Mouse (Mus musculus) gonadal fat pad, adult 2 months (tissue): Measurements from ENCODE around the gene Dkk1. TPM values are rescaled to one million over a fixed set of nuclear protein-coding genes. Genes with fewer than 3 reads are reported as not detected.
"Not testable (repeated sequence)": the region's sequence is repeated elsewhere in the genome, so short reads cannot be mapped to it uniquely, and the experiment has no call there.

Experiments
- DNase-seq: peaks from one replicate; pipeline ENCODE4 v3.0.0-alpha.2; 2012; ENCODE audit warnings: low read depth
- polyA plus RNA-seq: library from polyadenylated mRNA; depleted of rRNA; stranded (reverse); fragments of >200 nt; gene quantifications from 2 replicates; pipeline ENCODE4 v1.2.3, GENCODE M21; 2012; rRNA removed

Gene Dkk1
- polyA plus RNA-seq, result 0.30 and 0.42 TPM in 2 replicates

DNA sequence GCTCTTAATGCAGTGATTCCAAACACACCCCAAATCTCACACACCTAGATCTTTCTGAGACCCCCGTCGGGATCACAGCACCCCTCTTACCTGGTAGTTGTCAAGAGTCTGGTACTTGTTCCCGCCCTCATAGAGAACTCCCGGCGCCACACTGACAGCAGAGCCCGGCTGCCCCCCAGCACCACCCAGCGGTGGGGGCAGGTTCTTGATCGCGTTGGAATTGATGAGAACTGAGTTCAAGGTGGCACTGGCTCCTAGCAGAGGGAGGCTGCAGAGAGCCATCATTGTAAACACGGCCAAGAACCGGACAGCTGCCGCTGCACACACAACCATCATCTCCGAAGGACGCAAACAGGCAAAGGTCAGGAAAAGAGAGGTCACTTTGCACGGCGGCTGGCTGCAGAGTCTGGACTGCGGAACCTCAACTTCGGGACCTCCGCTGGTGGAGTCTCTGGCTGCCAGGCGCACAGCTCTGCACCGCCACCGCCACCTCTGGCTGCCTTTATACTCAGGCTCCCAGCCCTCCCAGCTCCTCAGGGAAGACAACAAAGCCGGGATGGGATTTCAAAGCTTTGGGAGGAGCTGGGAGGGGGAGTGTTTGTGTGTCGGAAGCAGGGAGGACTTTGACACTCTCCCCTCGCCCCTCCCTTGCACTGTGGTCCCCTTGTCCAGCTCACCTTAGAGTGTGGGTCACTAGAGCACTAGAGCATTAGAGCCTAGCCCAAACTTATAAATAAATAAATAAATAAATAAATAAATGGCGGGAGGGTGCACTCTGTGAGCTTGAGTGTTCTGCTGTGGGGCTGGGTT lies at the start of gene Dkk1:
Dkk1 (minus strand) TSS at position 622 of the 810 bp plus-strand sequence.
- no peak for DNase-seq

DNA sequence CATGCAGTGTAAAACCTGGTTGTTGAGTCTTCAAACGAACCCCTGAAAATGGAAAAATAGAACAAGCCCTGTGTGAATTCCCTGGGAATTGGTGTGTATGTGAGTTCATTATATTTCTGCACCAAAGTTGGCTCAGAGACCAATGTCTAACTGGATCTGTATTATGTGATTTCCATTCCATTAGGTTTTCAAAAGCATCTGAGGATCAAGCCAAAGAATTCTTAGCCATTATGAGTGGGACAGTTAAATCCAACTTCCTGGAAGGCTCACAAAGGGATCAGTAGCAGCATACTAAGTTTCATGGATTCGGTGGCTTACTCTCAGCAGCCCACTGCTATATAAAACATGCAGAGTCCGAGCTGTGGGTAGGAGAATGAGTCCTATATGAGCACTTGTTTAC lies 36.9 kb upstream of the Dkk1 start:
- DNase-seq, result no peak

DNA sequence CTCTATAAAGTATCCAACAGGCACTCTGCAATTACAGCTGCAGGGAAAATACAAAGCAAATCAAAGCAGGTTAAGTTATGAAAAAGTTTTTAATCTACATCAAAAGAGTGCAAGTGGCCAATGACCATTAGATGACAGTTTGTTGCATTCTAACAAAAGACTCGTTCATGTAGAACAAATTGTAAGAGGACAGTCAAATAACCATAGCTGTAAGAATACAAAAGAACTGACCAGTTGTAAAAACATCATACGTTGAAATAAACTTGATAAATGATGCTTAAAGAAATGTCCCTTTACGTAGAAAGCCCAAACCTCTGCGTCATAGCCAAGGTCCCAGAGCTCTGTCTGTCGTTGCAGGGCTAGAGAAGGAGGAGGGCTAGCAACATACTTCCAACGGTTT lies 15.1 kb upstream of the Dkk1 start:
- no peak for DNase-seq

DNA sequence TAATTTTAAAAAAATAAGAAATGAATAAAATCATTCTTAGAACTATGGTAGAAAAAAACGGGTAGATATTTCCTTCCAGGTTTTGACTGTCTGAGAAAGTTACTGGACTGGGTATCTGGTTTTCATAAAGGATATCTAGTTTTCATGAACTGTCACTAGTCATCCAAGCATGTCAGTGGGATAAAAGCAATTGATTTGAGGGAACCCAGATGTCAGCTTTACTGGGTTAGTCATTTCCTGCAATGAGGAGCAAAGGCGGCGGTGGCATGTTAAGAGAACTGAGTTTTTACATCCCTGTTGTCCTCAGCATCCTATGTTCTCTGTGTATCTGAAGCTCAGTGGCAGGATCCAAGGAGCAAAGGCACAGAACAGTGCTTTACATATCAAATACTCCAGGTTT lies 14.4 kb upstream of the Dkk1 start:
- no peak for DNase-seq

DNA sequence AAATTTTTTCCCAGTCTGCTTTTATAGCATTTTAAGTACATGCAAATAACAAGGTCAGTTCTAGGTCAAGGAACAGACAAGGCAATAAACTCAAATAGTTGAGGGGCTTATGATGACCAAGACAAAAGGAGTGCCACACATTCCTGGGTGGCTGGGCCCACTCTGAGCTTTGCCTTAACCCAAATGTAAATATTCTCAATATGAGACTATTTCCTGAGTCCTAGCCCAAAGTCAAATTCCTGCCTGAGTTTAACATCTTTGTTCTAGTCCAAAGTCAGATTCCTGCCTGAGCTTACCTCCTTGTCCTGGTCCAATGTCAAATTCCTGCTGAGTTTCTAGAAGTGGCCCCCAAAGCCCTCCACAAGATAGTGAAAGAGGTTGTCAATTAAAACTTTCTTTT lies 8.6 kb upstream of the Dkk1 start:
- no peak for DNase-seq

DNA sequence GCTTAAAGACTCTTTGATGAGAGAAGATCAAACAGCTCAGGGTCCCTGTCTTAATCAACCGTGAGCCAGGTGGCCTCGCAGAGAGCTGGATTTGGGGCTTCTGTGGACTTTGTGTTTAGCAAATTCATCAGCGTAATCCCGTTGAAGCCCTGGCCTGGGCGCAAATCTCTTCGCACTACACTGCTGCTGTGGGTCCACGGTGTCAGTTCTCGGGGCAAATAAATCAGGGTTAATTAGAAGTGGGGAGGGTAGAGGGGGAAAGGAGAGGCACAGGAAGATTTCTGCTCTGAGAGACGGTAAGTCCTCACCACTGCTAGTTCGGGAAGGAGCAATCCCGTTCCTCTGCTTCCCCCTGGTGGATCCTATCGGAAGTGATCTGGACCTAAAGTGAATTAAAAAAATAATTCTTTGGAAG lies 5.0 kb upstream of the Dkk1 start:
- DNase-seq, result no peak

DNA sequence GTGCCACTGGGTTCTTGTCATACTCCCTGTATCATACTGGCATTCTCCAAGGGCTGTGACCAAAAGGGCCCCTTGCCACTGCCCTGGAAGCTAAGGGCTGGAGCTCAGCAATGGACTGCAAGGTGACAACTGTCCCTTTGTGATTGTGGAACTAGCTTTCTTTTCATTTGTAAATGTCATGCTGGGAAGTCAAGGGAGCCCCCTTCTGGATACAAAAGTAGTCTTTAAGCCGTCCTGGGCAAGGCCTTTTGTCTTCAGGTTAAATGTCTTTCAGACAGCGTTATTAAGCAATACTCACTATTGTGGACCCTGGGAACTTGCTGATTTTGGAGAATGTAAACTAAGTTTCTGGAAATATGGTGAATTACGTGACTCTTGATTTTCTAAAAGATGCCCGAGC lies 4.3 kb upstream of the Dkk1 start:
- no peak for DNase-seq

DNA sequence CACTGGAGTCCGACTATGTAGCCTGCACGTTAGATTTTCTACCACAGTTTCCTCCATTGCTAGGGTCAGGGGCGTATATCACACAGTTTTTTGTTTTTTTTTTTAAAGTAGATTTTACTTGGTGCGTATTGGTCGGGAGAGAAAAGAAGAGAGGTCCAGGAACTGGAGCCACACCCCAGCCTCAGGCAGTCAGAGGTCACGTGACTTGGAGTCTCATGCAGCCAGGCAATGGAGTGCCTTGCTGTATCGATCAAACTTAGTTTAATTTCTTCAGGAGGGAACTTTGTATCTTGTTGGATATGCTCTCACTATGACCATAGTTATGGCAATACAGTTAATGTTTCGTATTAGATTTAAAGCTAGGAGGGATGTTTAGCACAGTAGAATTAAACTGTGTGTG lies 2.8 kb upstream of the Dkk1 start:
- DNase-seq, result no peak

DNA sequence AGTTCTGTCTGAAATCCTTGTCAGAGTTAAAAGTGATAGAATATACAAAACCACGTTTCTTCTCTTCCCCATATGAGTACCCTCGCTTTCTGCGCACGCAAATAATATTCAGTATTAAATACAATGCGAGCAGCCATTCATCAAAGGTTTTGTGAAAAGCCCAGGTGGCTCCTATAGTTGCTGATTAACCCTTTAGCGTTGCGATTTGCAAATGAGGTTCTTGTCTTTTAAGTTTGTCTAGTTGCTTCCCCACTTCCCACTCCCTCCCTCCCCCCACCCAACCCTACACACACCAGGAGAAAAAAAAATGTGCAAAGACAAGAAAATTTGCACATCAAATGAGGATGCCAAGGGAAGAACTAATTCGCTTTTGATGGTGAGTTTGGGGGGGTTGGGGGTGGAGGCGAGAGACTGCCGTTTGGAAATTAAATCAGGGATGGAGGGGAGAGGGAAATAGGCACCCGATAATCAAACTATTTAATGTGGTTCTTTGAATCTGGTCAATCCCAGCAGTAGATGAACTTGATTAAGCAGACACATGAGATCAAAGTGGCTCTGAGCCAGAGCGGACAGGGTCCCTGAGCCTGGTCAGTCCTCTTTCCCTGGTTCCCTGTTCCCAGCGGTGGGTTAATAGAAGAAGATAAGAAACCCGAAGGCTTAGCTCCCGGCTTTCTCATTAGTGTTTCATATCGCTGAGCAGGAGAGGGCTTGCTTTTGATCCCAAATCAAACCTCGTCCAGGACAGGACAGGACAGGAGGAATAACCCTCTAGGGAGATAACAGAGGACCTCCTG lies 586 bp upstream of the Dkk1 start:
- DNase-seq, result no peak

DNA sequence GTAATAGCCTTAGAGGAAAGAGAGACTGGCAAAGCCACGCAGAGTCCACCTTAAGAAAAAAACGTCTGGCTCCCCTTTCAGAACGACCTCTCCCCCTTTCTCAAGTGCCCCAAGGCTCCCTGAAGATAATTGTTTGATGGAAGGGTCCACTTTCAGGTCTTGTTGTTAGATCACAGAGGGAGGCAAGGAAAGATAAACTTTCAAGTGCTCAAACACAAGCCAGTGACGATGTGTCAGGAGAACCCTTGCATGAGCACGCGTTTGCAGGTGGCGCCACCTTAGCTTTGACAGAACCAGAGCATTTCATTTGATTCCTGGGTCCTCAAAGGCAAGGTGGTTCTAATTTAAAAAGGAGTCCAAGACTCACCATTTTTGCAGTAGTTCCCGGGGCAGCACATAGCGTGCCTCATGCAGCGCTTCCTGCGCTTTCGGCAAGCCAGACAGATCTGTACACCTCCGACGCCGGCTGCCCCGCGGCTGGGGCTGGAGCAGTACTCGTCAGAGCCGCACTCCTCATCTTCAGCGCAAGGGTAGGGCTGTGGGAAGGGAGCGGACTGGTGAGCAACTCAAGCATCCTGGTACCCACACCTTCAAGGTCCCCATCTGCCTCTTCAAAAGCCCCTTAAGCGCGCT lies 938 bp downstream of the Dkk1 start:
- DNase-seq, result no peak

DNA sequence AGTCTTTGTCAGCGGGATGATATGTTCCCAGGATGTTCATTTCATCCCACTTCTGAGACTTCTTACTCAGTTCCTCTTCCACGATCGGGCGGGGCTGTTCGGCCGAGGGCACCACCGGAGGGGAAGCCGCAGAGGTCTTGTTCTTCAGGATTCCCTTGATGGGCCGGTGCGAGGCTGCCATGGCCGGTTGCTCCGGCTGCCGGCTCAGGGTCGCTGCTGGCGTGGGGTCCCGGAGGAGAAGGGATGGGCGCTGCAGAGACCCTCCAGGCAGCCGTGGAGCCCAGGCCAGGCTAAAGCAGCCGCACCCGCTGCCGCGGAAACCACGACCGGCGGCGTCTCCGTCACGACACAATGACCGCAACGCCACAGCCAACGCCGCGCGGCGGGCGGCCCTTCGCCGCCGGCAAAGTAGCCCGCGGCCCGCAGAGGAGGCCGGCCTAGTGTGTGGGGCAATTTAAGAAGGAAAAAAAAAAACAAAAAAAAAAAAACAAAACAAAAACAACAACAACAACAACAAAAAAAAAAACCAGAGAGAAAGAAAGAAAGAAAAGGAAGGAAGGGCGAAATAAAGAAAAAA lies 10.0 kb downstream of the Dkk1 start:
- DNase-seq, result not testable (repeated sequence)

DNA sequence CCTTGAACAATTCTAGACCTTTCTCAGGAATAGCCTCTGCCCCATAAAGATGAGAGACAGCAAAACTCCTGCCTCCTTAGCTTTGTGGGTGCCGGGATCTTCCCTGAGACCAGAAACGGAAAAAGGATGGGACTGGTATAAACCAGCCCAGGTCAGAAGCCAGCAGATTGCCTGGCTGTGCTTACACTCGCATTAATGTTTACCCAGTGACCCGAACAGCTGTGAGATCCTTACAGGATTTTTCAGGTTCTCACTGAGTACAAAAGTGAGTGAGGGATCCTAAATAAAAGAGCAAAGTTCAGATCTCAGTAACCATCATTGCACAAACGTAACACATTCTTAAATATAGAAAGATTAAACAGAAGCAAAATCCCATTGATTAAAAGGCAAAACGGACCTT lies 32.7 kb downstream of the Dkk1 start:
- DNase-seq, result no peak

DNA sequence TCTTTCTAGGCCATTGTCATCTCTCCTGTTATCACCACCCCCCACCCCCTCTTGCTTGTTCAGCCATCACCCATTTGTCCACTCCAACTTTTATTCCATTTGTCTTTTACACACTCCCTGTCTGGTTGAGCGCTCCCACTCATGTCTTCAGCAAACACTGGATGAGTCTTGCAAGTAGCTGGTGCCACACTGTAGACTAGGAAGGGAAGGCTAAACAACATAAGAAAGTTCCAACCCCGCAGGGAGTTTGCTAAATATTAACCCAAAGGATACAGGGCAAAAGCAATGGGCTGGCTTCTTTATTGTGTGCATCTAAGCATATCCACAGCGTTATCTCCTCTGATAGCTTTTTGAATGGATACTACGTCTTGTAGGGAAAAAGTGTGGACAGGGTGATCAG lies 39.0 kb downstream of the Dkk1 start:
- no peak for DNase-seq

DNA sequence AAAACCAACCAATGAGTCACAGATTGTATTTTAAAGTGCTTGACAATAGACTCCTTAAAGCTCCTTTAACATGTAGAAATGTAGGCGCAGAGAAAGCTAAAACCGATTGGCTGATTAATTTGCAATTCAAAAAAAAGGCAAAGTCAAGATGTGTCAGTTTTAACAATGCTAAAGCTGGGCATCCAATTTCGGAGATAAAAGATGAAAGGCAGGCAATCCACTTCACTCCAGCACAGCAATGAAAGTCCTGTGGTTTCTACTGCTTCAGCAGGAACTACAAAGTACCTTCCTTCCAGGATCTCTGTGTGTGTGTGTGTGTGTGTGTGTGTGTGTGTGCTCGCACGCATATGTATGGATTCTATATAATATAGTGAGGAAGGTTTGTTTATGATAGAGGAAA lies 44.0 kb downstream of the Dkk1 start:
- no peak for DNase-seq
